Mouse (Mus musculus) mesoderm, embryonic 11.5 days (tissue): ENCODE results near the gene Tmem178b.

Source experiments
- DNase-seq: peaks from one replicate; pipeline ENCODE4 v3.0.0-alpha.2; 2012; ENCODE audit warnings: low read depth, low spot score

Gene Tmem178b

DNA sequence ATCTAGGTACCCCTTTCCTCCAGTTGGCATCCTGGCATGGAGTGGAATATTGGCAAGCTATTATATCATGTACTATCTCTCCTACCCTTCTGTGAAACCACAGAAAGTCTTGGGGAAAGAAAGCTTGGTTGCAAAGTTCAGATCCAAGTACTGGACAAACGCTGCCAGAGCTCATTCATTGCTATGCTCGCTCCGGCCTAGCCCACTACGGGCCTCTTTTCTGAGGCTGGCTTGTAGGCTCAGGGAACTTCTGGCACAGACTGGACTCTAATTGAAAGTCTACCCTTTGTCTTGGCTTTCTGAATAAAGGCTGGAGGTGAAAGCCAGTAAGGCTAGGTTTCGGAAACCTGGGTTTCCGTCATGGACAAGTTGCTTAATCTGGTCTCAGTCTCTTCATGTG, 44.7 kb downstream of the Tmem178b start:
- no peak for DNase-seq

DNA sequence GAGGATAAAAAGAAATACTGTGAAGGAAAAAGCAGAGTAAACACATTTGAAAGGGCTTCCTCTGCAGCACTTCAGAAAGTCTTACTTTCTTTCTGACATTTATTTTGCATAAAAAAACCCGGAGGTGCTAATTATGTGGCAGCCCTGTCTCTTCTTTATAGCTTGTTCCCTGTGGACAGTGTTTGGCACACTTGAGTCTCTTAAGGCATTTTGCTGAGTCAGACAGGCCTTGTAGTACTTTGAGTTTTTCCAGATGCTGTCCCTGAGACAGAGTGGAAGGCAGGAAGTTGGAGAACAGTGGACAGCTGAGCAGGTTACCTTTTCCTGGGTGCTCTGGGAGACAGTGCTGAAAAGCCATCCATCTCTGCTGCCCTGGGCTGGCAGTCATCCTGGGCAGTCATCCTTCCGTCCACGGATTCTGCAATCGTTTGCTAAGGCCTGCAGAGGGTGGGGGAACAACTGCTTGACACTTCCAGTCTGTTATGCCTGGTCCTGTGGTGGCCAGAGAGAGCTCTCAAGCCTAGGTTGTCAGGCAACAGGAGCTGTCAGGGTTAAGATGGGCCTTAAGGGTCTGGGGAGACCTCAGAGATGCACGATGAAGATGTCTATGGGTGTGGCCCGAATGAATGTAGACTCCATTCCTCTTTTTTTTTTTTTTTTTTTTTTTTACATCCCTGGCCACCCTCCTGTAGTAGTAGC, 46.1 kb downstream of the Tmem178b start:
- no peak for DNase-seq

DNA sequence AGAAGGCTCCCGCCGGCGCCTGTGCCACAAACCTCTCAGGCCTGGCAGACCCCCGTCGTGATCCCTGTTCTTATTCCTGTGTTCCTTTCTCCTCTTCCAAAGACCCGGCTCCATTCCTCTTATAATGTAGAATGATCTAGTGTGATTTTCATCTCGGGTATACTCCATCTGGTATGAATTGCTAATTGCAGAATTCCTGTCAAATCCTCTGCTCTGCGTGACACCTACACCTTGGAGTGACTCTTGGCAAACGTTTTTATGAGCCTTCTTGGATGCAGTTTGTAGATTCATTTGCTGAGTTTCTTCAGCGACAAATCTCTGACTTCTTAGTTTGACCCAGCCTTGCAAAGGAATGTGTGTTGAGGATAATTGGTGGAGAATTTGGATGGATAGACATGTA, 53.4 kb downstream of the Tmem178b start:
- DNase-seq = no peak

DNA sequence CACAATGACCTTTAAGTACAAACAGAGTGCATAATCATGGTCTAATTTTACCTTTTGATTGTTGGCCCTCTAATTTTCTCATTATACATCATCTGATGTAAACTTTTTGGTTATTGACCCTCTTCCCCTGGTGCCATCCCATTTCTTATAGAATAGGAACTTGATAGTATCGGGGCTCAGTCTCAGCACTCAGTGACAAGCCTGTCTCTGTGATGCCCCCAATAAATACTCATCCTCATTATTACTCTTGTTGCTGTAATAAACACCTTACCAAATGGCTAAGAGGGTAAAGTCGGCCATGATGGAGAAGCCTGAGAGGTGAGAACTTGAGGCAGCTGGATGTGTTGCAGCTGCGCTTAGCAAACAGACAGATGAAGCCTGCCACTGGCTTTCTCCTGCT, 63.5 kb downstream of the Tmem178b start:
- DNase-seq = no peak

DNA sequence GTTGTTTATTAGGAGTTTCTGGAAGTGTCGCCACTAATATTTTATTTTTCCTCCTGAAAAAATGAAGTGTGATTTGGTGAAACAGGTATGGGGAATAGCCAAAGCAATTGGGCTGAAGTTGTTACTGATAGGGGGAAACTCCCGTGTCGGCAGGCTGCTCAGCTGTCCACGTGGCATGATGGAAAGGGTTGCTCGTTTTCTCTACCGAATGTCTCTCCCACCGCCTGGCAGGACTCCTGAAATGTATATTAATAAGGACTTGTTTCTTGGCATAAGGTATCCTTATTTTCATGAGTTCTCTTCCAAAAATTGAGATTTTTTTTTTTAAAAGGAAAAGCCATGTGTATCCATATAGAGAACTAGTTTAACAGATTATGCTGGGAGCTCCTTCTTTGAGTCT, 67.8 kb downstream of the Tmem178b start:
- no peak for DNase-seq

DNA sequence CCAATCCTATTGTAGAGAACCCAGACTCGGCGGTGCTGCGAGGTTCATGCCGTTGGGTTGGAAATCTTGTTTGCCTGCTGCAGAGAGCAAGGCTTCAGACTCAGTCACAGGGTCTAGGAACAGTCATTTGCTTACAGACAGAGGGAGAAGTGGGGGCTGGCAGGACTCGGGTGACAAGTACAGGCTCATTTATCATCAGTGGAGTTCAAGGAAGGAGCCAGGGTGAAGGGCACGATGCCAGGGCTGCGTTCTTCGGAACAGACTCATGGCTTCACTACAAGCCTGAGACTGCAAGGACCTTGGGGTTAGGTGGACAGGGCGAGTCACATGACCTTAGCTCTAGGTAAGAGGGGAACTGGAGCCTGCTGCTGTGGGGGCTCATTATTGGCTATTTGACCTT, 71.8 kb downstream of the Tmem178b start:
- no peak for DNase-seq

DNA sequence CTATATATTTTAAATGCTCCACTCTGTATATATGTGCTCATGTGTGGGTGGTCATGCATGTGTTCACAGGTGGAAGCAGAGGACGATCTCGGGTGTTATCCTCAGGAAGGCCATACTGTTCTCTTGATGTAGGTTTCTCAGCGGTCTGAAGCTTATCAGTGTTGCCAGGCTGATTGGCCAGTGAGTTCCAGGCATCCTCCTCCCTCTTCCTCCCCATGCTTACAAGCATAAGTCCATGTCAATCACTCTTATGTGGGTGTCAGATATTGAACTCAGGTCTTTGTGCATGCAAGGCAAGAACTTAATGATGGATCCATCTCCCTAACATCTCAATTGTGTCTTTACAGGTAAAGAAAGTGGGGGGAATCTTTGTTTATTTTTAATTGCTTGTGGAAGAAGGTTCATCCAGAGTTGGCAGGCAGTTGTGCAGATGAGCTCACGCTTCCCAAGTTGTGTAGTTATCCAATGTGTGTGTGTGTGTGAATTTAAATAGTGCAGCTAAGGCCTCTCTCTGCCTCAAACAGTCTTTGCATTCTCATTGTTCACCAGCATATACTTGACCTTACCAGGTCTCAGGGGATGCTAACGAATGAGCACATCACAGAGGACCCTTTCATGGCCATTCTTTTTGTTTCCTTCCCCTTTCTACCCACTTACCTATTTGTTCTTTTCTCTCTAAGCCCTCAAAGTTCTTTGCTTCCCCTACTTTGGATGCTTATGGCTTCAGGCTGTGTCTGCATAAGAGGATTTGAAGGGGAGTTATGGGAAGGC, 72.8 kb downstream of the Tmem178b start:
- no peak for DNase-seq

DNA sequence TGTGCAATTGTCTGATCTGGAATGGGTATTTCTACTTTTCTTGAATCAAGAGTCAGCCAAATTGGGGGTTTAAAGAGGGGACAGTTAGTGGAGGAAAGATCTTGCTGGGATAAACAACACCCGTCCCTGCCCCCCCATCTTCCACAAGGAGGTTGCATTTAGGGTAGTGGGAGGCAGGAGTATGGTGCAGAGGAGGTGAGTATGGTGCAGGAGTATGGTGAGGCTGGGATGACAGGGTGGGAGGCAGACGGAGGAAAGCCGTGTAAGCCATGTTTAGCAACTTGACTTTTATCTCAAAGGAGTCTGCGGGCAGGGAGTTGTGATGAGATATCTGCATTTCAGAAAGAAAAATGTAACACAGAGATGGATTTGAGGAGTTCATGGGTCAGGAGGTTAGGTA, 73.5 kb downstream of the Tmem178b start:
- DNase-seq = no peak

DNA sequence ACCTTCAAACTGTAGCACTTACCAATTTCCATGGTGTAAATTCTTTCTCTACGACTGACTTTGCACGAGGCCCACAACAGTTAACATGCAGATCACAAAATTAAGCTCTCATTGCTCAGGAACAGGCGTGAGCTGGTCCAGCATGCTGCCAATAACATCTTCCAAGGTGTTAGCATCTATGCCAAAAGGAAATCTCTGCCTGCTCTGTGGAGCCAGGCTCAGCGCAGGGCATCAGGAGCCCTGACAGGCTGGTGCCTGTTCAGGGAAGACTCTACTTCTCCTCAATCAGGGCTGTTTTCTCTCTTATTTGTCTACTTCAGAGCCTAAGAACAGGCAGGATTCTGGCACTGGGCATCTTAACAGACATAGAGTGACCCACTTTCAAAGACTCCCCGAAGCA, 80.9 kb downstream of the Tmem178b start:
- DNase-seq = no peak

DNA sequence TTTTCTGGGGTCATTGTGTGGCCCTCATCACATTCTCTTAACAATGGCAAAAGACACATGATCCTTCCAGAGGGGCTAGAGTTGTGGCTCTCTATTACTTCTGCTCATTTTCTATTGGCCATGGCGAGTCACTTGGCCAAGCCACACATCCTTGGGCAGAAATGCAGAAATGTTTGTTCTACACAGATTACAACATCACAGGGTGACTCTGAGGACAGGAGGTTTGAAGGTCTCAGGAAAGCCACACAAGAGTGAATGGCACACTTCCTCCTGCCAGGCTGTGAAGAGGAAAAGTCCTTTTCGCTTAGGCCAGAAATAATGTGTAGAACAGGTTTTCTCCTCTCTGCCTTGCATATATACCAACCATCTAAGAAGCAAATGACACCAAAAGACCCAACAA, 82.1 kb downstream of the Tmem178b start:
- no peak for DNase-seq

DNA sequence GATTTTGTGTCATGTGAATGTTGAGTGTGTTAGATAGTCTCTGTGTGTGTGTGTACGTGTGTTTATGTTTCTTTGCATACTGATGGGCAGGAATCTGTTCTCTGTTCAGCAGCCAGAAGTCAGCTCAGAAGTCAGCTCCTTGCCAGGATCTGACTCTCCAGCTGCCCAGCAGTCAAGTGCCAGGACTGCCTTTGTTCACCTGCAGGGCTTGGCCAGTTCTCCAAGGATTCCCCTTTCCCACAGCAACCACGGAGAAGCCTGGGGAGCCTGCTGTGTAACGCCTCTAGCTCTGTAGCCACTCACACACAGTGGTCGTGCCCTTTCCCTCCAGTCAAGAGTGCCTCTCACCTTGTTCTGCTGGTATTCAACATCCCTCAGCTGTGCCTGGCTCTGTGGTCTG, 91.5 kb downstream of the Tmem178b start:
- no peak for DNase-seq

DNA sequence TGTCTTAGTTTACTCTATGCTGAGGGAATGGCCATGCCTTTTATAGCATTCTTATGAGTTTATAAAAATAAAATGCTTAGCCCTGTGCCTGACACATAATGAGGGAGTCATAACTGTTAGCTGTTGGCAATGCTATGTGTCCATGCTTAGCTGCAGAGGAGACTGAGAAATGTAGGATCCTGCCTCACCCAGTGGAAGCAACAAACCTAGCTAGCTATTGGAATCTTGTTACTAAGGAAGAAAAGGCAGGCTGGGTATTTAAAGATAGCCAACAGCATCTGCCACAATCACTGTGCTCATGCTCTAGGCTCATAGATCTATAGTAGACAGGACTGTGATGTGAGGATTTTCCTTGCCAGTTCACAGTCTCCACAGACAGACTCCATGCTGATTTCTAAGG, 97.2 kb downstream of the Tmem178b start:
- DNase-seq = no peak

DNA sequence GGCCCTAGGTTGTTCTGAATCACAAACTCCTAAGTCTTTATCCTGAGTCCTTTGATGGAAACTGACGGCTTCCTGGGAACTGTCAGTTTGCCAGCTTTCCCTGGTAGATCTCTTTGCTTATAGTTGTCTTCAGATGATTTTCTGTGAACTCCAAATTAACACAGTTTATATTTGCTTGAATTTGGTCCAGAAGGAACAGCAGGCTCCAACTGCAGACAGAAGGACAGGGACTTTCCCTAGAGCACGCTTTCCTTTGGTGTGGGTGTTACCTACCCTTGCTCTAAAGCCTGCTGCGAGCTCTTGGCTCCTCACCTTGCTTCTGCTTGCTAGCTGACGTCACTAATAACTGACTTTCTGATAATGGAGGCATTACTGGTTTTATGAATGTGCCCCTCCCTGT, 105.9 kb downstream of the Tmem178b start:
- no peak for DNase-seq

DNA sequence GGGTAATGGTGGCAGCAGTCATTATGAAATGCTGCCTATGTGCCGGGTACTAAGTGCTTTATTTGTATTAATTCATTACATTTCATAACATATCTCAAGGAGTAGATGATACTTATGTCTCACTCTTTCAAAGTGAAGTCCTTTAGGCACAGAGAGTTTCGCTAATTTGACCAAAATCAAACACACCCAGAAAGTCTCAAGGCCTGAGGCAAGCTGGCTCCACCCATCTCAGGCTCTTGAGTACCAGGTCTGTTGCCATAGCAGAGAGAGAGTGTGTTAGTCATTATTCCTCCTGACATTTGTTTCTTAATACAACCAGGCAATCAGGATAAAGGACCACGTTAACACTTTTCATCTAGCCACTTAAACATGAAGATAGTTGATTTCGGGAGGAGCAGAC, 117.7 kb downstream of the Tmem178b start:
- DNase-seq = no peak

DNA sequence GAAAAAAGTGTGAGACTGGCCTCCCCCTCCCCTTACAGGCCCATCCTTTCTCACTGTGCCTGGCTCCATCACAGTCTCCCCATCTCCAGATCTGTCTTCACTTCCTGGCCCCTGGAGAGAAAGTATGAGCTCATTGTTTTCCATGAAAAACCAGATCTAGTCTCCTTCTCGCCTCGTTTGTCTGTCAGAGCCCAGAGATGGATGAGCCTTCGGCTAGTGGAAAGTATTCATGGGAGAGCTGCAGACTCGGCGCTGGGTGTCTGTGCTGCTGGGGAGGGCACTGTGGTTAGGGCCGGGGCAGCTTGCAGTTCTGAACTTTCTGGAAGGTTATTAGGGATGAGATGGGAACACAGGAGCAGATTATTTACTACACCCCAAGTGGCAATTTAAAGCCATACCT, 118.9 kb downstream of the Tmem178b start:
- peak; percentile 48 for DNase-seq

DNA sequence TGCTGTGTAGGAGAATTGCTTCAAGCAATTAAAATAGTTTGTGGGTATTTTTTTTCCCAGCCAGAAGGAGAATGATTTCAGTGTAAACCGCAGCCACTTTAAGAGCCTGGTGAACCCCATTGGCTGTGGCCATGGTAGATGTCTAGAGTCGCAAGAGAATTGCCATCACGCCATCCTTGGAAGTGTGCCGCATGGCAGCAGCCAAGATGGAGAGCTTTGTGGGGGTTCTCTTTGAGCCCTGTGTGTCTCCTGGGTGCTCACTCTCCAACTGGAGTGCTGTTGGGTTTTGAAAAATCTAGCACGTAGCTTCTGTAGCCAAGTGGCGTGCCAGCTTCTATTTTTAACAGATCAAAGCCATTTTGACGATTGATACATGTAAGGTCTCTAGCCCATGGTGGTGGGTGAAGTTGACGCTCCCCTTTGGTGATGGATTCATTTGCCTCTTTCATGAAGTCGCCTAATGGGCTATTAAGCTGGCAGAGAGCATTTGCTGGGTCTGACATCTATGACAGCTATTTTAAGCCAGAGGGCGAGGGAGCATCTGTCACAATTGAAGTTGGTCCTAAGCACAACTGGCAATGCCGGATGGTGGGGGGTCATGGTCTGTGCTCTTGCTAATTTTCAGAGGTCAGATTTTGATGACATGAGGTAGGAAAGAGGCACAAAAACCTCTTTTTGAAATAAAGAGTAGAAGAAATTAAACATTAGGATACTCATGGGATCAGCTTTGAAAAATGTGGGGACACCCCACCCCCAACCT, 133.1 kb downstream of the Tmem178b start:
- no peak for DNase-seq

DNA sequence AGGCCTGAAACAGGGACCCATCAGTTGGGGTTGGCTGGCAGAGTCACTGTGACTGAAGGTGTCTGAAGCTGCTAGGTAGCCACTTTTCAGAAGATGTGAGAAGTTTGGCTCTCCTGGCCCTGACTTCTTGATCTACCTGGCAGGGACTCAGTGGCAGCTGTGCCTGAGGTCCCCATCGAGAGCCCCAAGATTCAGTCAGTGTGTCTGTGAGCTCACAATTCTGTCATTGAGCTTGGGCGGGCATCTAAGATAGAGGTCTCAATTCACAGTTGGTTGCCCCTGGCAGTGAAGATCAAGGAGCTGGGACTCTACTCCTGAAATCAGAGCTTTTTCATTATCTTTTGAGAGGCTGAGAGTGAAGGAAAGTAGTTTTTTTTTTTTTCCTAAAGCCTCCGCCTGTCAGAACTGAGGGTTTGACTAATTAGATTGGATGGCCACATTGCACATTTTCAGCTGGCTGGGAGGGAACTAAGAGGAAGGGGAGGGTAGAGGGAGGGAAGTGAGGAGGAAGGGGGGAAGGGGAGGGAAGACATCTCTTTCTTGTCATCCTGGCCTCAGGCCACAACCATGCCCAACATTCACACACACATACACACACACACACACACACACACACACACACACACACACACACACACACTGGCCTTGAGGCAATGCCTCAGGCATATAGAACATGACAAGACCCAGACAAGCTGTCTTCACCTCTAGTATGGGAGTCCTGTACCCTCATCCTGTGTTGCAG, 135.3 kb downstream of the Tmem178b start:
- no peak for DNase-seq

DNA sequence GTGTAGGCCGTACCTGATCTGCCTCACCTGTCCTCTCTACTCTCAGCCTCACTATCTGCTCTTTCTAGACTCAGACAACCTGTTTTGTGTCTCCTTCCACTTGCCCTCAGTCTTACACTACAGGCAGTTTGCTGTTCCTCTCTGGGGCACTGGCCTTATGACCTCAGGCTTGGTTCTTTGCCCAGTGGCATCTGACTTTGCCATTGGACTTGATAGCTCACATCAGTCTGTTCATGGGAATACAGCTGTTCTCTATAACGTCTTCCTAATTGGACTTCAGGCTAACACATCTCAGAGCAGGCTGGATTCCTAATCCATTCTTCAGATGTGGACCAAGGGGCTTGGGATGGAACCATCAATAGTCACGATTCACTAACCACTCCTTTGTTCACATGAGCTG, 136.6 kb downstream of the Tmem178b start:
- DNase-seq = no peak

DNA sequence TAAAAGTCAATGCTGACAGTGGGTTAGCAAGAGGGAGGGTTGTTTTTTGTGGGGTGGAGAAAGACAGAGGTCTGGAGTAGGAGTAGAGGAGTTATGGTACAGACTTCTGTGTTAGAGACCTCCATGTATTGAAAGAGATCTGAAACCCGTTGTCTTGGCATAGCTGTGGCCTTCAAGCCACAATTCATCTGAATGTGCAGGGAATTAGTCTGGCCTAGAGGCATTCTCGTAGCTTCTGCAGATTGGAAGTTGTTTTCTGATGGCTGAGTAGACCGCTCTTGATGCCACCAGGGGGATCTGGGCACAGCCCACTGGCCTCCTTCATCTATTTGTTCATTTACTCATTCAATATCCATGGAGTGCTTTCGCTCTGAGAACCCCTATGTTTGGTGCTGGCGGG, 138.0 kb downstream of the Tmem178b start:
- DNase-seq = no peak

DNA sequence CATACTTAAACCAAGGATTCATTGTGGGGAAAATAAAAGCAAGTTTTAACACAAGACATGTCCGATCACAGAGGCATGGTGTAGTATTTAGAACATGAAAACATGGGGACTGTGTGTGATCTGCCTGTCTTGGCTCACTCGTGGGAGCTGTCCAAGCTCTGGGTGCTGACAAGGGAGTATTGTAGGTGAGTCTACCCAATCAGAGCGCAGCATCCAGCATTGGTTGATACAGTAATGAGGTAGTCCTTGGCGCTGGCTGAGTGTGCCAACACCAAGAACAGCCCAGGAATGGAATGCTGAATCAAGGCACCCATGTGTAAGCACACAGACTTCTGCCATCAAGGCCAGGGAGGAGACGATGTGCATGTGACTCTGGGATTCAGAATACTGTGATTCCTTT, 138.5 kb downstream of the Tmem178b start:
- DNase-seq = peak; percentile 45

DNA sequence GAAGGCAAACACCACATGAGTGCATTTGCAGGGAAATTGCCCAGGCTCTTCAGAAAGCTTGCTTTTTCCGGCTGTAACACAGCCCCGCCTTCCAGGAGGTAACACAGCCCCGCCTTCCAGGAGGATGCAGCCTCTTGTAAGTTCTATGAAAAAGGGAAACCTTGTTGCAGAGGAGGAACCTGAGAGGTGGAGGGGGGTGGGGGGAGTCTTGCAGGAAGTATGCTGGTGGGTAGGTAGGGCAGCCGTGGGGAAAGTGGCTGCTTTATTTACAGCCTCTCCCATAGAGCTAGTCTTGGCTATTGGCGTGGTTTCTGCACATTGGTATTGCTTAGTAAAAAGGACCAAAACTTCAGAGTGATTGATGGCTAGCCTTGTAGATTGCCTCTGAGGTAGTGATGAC, 140.3 kb downstream of the Tmem178b start:
- DNase-seq = no peak

DNA sequence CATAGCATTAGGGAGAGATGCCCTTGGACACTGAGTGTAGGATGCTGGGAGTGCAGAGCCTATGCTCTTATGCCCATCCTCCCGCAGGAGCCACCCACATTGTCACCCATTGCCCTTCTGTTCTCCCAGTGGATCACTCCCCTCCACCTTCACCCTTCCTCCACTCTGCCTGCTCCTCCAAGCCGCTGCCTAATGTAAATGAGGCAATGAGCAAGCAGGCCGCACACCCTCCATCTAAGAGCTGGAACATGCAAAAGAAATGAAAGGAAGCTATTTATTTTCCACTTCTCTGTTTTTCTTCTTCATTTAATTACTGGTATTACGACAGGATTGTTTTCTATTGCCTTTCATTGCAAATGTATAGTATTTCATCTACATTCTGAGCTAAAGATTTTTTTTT, 142.1 kb downstream of the Tmem178b start:
- DNase-seq = no peak
